Mouse (Mus musculus) kidney, postnatal 4 days (tissue): Measurements from ENCODE around the gene Cdk11b.
"Not testable (repeated sequence)": the region's sequence is repeated elsewhere in the genome, so short reads cannot be mapped to it uniquely, and the experiment has no call there.

ENCODE experiments used
- DNase-seq, 2 experiments: peaks; one replicate each; pipeline ENCODE4 v3.0.0; 2021; ENCODE audit warnings: mixed read lengths in 2 of 2

Gene Cdk11b

DNA sequence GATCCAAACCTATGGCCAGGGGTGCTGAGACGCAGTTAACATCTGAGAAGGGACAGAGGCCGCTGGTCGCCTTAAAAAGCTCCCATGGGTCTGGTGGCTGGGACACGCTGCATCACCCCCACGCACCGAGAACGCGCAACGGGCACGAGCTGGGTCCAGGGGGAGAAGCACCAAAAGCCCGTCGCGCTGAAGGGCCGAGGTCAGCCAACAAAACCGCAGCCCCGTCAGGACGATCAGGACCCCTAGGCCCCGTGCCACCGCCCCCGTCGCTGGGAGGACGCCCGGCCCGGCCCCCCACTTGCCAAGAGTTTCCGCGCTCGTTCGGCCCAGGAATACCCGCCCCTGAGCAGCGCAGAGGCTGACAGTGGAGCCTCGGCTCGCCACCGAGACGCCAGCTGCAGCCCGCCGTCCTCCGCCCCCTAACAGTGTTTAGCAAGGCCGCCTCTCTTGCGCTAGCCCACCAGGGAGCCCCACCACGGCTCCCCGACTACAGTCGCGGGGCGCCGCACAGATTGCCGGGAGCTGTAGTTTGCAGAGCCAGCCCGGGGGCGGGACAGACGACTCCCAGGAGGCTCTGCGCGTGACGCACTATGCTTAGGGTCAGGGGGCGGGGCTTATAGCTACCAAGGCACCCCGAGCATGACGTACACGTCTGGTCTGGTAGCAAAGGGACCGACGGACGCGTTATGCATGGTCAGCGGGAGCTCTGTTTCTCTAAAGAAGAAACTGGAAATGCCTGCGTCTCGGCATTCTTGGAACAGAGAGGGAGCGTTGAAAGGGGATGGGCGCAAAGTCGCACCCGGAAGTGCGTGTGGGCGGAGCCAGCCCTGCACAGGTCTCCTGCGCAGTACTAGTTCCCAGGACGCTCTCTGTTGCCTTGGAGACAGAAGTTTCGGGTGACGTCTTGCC is 44.3 kb downstream of the Cdk11b start, which contains the start of gene Mib2:
TSS of gene Mib2 (minus strand) at position 510 of the 909 bp plus-strand sequence.
- peak; percentile 98 to 99 for DNase-seq

- DNase-seq = no peak
Measured at GRCm38 (mm10) chr4:155669598-155670075, 45.0 kb downstream of the Cdk11b start.

DNA sequence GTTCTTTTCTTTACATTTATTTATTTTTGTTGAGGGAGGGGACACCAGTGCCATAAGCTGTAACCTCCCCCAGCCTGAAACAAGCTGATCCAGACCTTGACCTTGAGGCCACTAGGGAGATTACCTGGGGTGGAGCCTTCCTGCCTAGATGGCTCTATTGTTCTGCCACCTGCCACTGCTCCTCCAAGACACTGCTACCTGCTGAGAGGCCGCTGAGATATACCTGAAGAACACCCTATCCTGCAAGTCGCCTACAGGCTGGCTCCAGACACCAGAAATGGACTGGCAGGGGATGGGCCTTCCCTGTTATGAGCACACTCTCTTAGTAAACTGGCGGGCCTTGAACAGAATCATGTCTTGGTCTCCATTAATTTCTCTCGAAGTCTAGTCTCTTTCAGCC is 45.6 kb downstream of the Cdk11b start:
- DNase-seq = not testable (repeated sequence)

DNA sequence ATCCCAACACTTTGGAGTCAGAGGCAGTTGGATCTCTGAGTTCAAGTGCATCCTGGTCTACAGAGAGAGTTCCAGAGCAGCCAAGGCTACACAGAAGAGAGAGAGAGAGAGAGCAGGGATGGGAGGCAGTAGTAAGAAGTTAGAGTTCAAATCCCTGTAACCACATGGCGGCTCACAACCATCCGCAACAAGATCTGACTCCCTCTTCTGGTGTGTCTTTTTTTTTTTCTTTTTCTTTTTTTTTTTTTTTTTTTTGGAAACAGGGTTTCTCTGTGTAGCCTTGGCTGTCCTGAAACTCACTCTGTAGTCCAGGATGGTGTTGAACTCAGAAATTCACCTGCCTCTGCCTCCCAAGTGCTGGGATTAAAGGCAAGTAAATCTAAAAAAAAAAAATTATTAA is 47.4 kb downstream of the Cdk11b start:
- no peak for DNase-seq

DNA sequence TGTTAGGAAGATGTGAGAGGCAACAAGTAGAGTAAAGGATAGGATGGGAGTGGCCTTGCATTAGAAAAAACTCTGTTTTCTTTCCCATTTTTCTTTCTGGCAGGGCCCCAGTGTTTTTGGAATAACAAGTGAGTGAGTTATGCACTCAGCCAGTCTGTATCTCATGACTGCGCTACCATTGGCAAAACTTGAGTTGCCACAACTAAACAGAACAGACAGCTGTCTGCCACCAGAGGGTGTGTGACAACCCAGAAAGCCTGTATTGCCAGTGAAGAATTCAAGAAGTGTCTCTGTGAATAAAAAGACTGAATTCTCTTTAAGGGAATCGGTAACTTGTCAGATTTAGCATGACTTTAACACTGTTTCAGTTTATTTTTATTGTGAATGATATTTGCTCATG is 51.3 kb downstream of the Cdk11b start:
- peak in 1 of 2 experiments; percentile 48 for DNase-seq

- DNase-seq = not testable (repeated sequence)
Measured at GRCm38 (mm10) chr4:155683670-155684277, 59.1 kb downstream of the Cdk11b start.

- DNase-seq = not testable (repeated sequence)
Measured at GRCm38 (mm10) chr4:155687764-155688163, 63.1 kb downstream of the Cdk11b start.

DNA sequence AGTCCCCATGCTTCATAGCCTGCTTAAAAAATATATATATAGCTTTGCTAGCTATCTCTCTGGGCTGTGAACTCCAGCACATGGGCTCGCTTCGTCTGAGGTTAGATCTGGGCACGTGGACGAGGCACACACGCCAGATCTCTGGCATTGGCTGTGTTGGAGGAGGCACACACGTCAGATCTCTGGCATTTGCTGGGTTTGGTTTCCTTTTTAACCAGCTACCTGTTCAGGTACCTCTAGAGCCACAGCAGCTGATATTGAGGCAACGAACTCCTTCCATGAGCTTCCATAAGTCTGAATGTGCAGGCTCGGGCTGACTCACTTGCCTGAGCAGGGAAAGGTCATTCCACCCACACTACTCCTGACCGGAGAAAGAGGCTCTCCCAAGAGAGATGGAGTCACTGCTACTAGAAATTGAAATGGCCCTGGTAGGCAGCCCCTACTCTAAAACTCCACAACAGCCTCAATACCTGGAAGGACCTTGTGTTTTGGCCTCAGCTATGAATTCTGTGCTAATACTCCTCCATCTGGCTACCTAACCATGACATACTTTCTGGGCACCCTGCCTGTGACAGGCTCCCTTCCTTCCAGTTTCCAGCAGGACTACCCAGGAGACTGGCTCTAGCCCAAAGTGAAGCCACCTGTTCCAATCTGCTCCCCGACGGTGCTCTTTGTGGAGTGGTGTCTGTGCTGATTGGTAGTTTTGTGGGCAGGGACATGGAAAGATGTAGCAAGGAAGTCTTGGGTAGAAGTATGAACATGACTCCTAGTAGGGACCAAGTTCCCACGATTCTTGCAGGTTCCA is 66.1 kb downstream of the Cdk11b start:
- DNase-seq = no peak

- peak in 1 of 2 experiments; percentile 23 for DNase-seq
Measured at GRCm38 (mm10) chr4:155692421-155692820, 67.8 kb downstream of the Cdk11b start.

DNA sequence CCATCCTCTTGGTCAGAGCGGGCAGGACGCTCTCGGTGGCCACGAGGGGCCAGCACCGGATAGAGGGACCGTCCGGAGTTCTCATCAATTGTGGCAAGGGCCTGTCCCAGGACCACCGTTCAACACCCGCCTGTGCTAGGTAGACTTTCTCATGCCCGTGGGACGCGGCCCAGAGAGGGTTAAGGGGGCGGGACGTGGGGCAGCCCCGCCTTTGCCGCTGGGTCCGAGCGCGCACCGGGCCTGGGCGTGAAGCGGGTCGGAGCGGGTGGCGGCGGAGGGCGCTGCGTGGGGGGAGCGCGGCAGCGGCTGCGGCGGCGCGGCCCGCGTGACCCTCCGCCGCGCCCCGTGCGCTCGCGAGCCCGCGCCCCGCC is 69.4 kb downstream of the Cdk11b start, which contains the start of gene Fndc10:
TSS of gene Fndc10 (plus strand) at position 232 of the 371 bp plus-strand sequence.
- DNase-seq = peak; percentile 78 to 83

DNA sequence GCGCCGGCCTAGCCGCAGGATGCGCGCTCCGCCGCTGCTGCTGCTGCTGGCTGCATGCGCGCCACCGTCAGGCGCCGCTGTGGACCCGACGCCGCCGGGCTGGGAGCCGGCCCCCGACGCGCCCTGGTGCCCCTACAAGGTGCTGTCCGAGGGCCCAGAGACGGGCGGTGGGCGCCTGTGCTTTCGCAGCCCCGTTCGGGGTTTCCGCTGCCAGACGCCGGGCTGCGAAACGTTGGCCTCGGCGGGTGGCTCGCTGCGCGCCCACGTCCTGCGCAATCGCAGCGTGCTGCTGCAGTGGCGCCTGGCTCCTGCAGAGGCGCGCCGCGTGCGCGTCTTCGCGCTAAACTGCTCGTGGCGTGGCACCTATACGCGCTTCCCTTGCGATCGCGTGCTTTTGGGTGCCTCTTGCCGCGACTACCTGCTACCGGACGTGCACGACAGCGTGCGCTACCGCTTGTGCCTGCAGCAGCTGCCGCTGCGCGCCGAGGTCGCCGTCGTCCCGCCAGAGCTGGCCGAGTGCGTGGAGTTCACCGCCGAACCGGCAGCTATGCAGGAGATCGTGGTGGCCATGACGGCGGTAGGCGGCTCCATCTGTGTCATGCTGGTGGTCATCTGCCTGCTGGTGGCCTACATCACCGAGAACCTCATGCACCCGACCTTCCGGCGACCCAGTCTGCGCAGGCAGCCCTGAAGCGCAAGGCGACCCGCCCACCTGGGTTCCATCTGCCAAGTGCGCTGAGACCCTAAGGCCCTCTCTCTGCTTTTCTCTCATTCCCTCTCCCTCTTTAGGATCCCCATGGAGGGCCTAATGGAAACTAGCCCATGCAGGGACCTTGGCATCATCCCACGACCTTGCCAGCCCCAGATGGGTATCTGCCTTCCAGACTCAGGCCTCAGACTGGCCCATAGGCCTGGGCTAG is 70.1 kb downstream of the Cdk11b start:
- DNase-seq = peak; percentile 69 to 82

DNA sequence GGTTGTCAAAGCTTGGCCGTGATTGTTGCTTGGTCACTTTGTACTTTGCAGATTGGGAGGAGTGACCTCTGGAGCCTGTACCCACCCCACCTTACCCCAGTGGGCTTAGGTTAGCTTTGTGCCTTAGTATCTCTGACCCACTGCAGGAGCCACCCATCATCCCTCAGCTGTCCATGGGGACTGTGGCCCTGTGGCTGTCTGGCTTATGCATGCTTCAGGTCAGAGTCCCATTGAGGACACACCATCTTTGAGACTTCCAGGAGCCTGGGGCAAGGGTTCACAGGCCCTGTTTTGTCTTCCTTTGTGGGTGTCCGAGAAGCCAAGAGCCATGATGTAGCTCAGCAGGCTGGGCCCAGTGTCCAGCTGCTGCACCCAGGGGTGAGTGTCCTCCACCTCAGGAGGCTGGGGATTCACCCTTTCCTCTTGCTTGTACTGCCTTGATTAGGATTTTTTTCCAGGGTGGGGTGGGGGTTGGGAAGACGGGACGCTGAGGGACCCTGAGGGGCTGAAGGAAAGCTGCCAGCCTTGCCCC is 70.9 kb downstream of the Cdk11b start:
- no peak for DNase-seq

DNA sequence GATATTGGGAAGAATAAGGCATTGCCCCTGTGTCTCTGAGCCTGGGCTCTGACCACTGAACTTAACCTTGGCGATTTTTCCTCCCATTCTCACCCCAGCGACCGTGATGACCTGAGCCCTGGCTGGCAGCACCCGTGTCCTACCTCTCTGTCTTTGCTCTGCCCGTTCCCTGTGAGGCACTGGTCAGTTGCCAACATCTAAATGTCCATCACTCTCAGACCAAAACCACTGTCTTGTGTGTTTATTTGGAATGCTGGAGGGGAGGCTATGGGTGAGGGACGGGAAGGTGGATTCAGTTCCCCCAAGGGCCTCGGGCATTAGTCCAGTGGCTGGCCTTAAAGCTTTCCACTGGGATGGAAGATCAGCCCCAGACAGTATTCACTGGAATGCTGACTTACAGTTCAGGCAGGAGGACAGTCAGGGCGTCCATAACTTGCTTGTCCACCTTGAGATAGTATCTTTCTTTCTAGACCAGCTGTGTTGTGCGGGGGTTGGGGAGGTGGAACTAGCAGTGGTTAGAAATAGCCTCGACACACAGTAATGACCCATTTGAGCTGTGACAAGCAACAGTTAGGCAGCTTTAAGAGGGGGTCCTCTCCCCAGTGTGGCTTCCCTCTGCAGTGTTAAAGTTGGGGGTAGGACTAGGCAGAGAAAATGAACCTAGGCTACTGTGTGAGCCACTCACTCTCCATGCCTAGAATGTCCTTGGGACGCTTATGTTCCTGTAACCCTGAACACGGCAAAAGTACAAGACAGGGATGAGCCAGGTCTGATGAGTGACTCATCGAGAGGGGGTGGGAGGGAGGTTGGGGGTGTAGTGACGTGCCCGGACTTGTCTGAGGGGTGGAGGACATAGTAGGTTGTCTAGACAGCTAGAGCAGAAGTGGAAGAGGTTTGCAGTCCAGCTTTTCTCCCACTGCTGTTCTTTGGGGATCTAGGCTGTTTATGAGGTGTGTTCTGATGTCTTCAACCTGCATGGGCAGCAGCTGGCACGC is 71.9 kb downstream of the Cdk11b start:
- DNase-seq = no peak
